Mouse (Mus musculus) brown adipose tissue, adult 24 weeks (tissue): ENCODE data around the gene Ino80. TPM values are rescaled to one million over a fixed set of nuclear protein-coding genes. Genes with fewer than 3 reads are reported as not detected.

Source experiments
- H3K27ac ChIP-seq: fragments of 200-500 bp; replicated peaks from 2 replicates; pipeline ENCODE4 v1.5.1; 2012; ENCODE audit warnings: low read depth, mild to moderate bottlenecking, low read length
- H3K4me1 ChIP-seq: fragments of 200-500 bp; 2 replicates; pipeline ENCODE4 v1.6.1; 2012; ENCODE audit warnings: low read length, mixed read lengths; ENCODE audit not compliant: control insufficient read depth, insufficient read depth, insufficient read length
- H3K4me3 ChIP-seq: fragments of 200-500 bp; 2 replicates; pipeline ENCODE4 v1.5.1; 2012; ENCODE audit warnings: low read depth, mild to moderate bottlenecking, low read length, moderate library complexity; ENCODE audit not compliant: insufficient read depth
- polyA plus RNA-seq: library from polyadenylated mRNA; stranded (reverse); fragments of >200 nt; gene quantifications from 2 replicates; pipeline ENCODE4 v1.2.4, GENCODE M21; 2012; ENCODE audit not compliant: missing spikeins, insufficient read depth, insufficient read length

The Ino80 gene
- polyA plus RNA-seq, 1 experiment: 5.4 TPM

DNA sequence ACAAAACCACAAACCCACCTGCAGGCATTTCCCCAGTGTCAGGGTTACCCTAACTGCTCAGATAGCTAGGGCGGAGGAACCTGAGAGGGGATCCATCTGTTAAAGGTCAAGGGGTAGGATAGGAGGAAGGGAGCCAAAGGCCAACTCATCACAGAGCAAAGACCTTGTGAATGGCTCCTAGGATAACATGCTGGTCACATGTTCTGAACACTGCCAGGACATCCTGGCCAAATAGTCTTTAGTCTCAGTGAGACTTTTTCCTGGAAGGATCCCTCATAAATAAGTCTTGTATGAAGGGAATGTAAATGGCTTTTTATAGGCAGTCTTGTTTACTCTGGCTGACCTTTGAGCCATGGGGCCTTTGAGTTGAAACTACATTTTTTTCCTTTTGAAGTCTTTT is 78.8 kb downstream of the Ino80 start:
- Histone ChIP-seq H3K27ac (no peak overlapping the region), H3K4me1 (no peaks in the 10 kb centered on the region), H3K4me3 (no peak overlapping the region)

DNA sequence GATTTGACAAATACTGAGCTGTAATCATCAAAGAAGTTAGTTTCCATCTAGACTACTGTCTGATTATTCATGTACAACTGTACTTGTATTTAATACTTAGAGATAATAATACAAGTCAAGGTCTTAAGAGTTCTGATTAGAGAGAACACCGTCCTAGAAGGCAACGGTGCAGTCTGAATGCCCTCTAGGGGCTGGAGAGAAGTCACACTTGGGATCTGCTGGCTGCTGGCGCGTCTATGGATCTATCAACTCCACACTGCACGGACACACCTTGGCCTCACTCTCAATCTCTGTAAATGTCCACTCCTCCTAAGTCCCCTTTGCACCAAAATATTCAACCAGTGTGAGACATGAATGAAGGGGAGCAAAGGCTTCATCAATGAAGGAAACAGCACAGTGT is 79.2 kb downstream of the Ino80 start:
- no peaks in the 10 kb centered on the region for H3K4me1 ChIP-seq
- H3K4me3 ChIP-seq: no peak overlapping the region
- H3K27ac ChIP-seq: no peak overlapping the region

DNA sequence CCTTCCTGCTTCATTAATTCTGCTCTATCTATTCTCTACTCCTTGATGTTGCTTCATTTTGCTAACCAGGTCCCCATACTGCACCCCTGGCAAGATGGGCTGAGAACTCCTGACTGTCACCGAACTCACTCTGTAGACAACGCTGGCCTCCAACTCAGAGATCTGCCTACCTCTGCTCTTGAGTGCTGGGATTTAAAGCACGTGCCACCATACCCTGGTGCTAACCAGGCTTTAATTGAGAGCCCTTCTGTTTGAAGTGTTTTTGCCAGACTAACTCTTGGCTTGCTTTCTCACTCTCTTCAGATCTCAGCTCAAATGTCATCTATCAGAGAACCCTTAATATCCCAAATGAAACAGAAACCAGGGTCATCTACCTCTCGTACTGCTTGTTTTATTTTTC is 87.5 kb downstream of the Ino80 start:
- H3K4me3 ChIP-seq: no peak overlapping the region
- no peaks in the 10 kb centered on the region for H3K4me1 ChIP-seq
- no peak overlapping the region for H3K27ac ChIP-seq

DNA sequence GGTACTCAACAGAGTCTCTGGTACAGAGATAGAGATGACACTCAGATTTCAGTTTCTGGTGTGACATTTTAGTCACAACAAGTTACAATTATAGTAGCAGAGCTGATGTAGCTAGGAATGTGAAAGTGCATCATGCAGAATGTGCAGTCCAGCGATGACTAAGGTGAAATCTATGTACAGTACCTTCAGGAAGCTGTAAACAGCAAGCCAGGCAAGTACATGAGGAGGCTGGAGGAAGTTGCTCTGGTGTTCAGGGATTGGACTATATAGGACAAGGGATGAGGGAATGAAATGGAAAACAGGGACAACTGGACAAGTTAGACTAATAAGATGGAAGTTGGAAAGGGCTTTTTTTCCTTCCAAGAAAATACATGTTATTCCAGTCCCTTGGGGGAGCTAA is 89.2 kb downstream of the Ino80 start:
- Histone ChIP-seq H3K4me1 (no peaks in the 10 kb centered on the region), H3K27ac (no peak overlapping the region), H3K4me3 (no peak overlapping the region)

DNA sequence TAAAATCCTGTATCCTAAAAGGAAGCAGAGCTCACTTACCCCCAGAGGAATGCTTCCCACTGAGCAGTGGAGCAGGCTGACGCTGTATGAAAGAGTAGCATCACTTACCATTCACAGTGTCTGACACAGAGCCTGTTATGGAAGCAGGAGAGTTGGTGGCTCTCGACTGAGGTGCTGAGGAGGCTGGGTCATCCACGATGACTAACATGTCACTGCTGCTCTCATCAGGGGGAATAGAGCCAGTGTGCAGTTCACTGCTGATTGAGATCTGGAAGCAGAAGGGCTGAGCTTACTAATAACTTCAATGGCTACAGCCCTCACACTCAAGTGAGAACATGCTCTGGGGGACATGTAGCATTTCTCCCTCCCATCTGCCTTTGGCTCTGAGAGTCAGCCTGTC is 98.0 kb downstream of the Ino80 start:
- Histone ChIP-seq H3K4me3 (no peak overlapping the region), H3K27ac (no peak overlapping the region), H3K4me1 (0 out of 2 replicates have a peak, but pooled peaks cover 3% of the 10 kb centered on the region)

DNA sequence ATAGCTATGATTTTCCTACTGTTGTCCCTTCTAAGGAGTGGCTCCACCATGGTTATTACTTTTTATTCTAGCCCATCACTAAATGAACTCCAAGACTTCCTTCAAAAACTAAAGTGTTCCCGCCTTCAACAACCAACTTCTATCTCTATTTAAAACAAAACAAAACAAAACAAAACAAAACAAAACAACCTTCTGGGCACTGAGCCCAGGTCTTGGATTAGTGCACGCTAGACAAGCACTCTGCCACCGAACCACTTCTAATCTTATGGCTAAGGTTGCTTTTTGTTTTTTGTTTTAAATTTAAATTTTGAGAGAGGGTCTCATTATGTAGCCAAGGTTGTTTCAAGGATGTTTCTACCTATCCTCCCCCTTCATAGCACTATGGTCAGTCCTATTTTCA is 99.7 kb downstream of the Ino80 start:
- H3K4me1 ChIP-seq: 0 out of 2 replicates have a peak, but pooled peaks cover 3% of the 10 kb centered on the region
- H3K27ac ChIP-seq: no peak overlapping the region
- no peak overlapping the region for H3K4me3 ChIP-seq

GRCm38 (mm10) chr2:119377286-119377685 is 100.2 kb downstream of the Ino80 start:
- Histone ChIP-seq H3K4me3 (no peak overlapping the region), H3K27ac (no peak overlapping the region), H3K4me1 (0 out of 2 replicates have a peak, but pooled peaks cover 3% of the 10 kb centered on the region)

- no peaks in the 10 kb centered on the region for H3K4me1 ChIP-seq
- H3K27ac ChIP-seq: no peak overlapping the region
- H3K4me3 ChIP-seq: no peak overlapping the region
Observed at GRCm38 (mm10) chr2:119370116-119370515, 107.4 kb downstream of the Ino80 start.

- H3K4me1 ChIP-seq: no peaks in the 10 kb centered on the region
- no peak overlapping the region for H3K4me3 ChIP-seq
- no peak overlapping the region for H3K27ac ChIP-seq
Observed at GRCm38 (mm10) chr2:119367346-119367745, 110.1 kb downstream of the Ino80 start.

- Histone ChIP-seq H3K4me1 (no peaks in the 10 kb centered on the region), H3K27ac (no peak overlapping the region), H3K4me3 (no peak overlapping the region)
Observed at GRCm38 (mm10) chr2:119364969-119365368, 112.5 kb downstream of the Ino80 start.

- no peak overlapping the region for H3K27ac ChIP-seq
- peaks cover 1% of the 10 kb centered on the region for H3K4me1 ChIP-seq
- no peak overlapping the region for H3K4me3 ChIP-seq
Observed at GRCm38 (mm10) chr2:119359721-119360291, 117.7 kb downstream of the Ino80 start.

DNA sequence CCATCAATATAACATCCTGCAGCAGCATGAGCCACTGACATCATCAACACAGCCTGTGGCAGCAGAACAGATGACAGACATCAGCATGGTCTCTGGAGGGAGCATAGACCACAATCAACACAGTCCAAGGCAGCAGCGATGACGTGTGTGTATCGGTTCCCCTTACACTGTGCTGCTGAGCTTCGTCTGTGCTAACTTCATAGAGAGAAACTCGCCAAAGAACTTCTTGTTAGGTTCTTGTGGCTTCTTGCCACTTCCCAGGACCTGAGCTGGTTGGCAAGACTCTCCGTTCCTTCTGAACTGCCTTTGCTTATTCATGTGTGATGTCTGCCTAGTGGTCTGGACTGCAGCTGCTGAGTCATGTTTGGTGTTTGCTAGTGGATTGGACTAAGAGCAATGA is 119.2 kb downstream of the Ino80 start:
- Histone ChIP-seq H3K4me3 (no peak overlapping the region), H3K27ac (no peak overlapping the region), H3K4me1 (peaks cover 5% of the 10 kb centered on the region)

DNA sequence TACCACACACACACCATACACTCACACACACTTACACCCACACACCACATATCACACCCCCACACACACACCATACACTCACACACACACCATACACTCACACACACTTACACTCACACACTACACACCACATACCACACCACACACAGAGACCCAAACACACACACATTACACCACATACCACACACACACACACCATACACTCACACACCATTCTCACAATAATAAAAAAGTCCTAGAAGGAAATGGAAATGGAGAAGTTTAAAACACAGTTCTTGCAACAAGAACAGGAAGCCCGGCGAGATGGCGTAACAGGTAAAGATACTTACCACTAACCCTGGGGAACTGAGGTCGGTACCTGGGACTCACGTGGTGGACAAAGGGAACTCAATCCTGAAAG is 120.7 kb downstream of the Ino80 start:
- Histone ChIP-seq H3K4me3 (no peak overlapping the region), H3K4me1 (peaks cover 5% of the 10 kb centered on the region), H3K27ac (no peak overlapping the region)

GRCm38 (mm10) chr2:119356310-119356709 is 121.2 kb downstream of the Ino80 start:
- Histone ChIP-seq H3K4me3 (no peak overlapping the region), H3K4me1 (peaks cover 7% of the 10 kb centered on the region), H3K27ac (no peak overlapping the region)

DNA sequence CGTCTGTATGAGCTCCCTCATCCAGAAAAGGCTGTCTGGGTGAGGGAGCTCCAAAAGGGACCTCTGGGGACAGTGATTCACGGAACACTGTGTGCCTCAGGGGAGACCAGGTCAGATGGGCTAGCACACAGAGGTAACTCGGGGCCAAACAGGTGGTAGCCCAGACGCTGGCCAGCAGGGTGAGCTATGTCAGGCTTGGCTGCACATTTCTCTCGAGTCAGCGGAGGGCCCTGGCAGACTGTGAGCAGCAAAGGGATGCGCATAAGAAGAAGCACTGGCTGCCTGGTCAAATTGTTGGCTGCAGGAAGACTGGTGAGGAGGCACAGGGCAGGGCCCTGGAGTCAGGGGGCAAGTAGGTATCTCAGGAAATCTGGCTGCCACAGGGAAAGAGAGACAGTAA is 121.8 kb downstream of the Ino80 start:
- peaks cover 11% of the 10 kb centered on the region for H3K4me1 ChIP-seq
- H3K4me3 ChIP-seq: no peak overlapping the region
- no peak overlapping the region for H3K27ac ChIP-seq

DNA sequence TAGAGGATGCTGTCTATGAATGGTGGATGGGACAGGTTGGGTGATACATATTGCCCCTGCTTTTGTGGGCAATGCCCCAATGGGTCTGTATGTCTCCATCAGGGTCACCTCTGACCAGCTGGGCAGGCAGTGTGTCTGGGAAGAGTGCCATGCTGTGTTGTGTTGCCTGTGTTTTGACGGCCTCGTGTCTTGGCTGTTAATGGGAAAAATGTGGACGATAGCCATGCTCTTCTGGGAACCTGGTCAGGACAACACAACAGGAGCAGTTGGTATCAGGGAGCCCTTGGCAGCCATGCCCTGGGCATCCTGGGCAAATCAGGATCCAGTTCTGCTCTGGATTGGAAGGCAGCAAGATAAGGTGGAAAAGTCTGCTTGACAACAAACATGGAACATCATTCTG is 122.4 kb downstream of the Ino80 start:
- Histone ChIP-seq H3K4me1 (peaks cover 14% of the 10 kb centered on the region), H3K4me3 (no peak overlapping the region), H3K27ac (no peak overlapping the region)

GRCm38 (mm10) chr2:119353707-119354106 is 123.8 kb downstream of the Ino80 start:
- H3K27ac ChIP-seq: no peak overlapping the region
- peaks cover 14% of the 10 kb centered on the region for H3K4me1 ChIP-seq
- H3K4me3 ChIP-seq: no peak overlapping the region
